Mouse (Mus musculus): ENCODE data around the gene 4930524B15Rik.

GRCm38 (mm10) chr11:31981830-31982229 is 16.4 kb downstream of the 4930524B15Rik start:
- no peak for TF ChIP-seq CTCF (IDR thresholded peaks at IDR 0.05; ENCODE audit: low read depth, low read length)
- TF ChIP-seq GATA2 (IDR thresholded peaks at IDR 0.05; ENCODE audit: borderline replicate concordance, low read depth, low read length), result no peak
- TF ChIP-seq GATA1 (IDR thresholded peaks at IDR 0.05; ENCODE audit: borderline replicate concordance, low read length), result no peak
- TF ChIP-seq POLR2AphosphoS5 (IDR thresholded peaks at IDR 0.05; ENCODE audit: insufficient replicate concordance, low read depth, low read length), result no peak

All from G1E (cell line).